Mouse (Mus musculus): ENCODE measurements around the gene Foxred2. TPM values are rescaled to one million over a fixed set of nuclear protein-coding genes. Genes with fewer than 3 reads are reported as not detected.
A peak's percentile ranks its signal among the peaks of the same experiment; 100 is the strongest.

Foxred2 gene
- total RNA-seq (2021), result 1 to 10 TPM; 2.2 to 2.8 TPM
- long read RNA-seq, experiment 1, full-length matches to known transcripts, result 1 of 1 reads
- long read RNA-seq, experiment 1, partial matches to known transcripts, result 0 of 1 reads
- long read RNA-seq, experiment 1, other reads (novel, unspliced or antisense), result 0 of 1 reads
- long read RNA-seq, experiment 2, partial matches to known transcripts, result 0 of 2 reads
- long read RNA-seq, experiment 2, other reads (novel, unspliced or antisense), result 2 of 2 reads

DNA sequence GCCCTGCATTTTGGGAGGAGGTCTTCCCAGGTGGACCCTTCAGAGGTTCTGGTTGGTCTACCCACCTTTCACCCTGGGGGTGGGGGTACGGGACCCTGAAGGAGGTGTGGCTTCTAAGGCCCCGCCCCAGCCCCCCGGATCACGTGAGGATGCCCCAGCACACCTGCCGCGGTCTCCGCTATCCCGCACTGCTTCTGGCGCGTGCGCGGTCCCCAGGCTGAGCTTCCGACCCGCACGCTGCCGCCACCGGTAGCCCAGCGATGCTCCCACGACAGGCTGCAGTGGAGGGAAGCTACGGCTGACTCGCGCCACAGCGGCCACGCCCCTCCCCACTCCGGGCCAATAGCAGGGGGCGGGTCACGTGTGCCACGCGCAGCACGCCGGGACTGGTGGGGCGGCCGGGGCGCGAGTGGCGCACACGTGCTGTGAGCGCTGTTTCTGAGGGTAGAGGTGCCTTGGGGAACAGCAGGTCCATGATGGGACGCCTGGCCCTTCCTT is at the start of gene Foxred2:
Foxred2 (minus strand) TSS at position 319 of the 498 bp plus-strand sequence.
- peak; percentile 86 for DNase-seq

DNA sequence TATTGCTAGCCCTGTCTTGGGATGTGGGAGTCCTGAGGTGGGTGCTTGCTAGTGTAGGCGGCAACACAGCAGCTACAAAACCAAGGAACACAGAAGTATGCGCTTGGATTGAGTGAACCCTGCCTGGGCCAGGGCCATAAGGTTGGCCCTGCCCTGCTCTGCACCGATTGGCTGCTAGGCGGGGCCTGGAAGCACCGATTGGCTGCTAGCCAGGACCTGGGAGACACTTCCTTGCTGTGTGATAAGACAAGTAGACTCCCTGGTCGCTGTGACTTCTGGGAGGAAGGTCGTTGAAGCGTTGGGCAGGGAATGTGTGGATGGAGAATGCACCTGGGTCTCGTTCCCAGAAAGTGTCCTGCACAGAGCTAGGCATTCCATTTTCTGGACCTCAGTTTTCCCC is 47.4 kb upstream of the Foxred2 start:
- DNase-seq, result no peak

DNA sequence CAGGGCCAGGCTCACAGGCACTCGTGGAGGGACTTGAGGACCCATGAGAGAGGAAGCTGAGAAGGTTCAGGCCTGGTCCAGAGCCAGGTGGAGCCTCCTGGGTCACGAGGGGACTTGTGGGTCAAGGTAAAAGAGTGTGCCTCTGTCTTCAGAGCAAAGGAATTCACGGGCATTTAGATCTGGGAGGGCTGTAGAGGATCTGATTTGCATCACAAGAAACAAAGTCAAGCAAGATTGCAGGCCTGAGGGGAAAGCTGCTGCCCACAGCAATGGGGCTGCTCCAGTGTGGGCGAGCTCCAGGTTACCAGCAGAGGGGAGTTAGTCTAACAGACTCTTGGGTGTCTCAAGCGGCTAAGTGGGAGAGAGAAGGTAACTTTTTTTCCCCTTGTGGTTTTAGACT is 44.9 kb upstream of the Foxred2 start:
- DNase-seq, result no peak

- DNase-seq, result peak; percentile 19
Measured at GRCm38 (mm10) chr15:77988541-77988940, 32.0 kb upstream of the Foxred2 start.

- no peak for DNase-seq
Measured at GRCm38 (mm10) chr15:77983391-77983790, 26.9 kb upstream of the Foxred2 start.

DNA sequence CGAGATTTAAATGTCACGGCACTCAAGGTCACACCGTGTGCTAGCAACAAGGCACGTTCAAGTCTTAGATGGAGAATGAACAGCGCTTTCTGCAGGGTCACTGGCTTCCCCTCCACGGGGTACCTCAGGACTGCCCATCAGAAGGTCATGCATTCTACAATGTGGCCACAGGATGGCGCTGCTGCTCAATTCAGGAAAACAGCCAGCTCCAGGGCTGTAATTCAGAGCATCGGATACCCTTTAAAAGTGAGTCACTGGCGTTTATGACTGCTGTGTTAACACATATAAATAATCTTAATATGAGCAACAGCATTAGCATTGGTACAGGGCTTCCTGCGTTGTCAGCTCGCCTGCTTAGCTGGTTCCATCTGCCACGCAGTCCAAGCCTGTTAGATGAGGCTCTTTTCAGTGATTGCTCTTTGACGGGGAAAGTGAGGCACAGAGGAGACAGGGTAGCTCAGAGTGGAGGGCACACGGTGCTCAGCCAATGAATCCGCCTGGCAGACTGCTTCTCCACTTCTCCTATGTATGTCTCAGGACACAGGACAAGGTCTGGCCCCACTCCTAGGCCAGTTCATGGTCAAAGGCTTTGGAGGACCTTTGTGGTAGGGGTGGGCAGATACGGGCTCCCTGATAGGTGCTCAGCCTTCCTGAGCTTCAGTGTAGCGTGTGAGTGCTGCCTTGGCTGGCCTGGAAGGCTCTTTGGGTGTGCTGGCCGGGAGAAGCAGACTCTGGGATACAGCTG is 25.8 kb upstream of the Foxred2 start:
- peak; percentile 65 for DNase-seq

DNA sequence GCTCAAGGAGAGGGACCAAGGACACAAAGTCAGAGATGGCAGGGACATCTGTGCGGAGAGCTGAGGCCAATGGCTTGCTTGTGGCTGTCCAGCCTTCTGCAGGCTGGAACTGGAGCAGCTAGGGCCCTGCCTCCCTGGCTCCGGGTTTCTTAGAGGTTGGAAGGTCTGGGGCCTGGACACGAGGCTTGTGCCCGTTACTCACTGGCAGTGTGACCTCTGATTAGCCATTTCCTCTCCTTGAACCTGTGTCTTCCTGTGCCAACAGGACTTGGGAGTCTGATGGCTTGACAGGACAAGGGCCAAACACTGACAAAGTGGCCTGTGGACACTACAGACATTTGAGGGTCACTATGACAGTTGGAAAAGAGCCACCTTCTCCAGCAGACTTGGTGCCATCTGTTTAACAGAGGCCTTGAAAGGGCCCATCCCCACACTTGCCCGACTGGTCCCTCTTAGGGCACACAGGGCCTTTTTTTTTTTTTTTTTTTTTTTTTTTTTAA is 24.7 kb upstream of the Foxred2 start:
- no peak for DNase-seq

GRCm38 (mm10) chr15:77979427-77979865 is 22.9 kb upstream of the Foxred2 start:
- no peak for DNase-seq

DNA sequence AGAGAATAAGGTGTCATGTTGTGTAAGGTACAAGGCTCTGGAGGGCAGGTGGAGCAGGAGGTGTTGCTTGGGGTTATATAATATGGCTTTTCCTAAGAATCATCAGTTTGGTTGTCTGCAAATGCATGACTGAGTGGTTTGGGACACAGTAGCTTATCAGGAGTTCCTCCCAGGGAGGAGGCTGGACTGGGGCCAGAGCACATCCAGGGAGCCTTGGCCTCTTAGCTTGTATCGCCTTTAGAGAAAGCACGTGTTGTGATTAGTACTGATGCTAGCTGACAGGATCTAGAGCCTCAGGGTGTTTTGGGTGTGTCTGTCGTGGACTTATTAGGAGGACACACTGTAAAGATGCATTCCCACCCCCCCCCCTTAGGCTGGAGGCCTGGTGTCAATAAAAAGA is 21.1 kb upstream of the Foxred2 start:
- DNase-seq, result no peak

DNA sequence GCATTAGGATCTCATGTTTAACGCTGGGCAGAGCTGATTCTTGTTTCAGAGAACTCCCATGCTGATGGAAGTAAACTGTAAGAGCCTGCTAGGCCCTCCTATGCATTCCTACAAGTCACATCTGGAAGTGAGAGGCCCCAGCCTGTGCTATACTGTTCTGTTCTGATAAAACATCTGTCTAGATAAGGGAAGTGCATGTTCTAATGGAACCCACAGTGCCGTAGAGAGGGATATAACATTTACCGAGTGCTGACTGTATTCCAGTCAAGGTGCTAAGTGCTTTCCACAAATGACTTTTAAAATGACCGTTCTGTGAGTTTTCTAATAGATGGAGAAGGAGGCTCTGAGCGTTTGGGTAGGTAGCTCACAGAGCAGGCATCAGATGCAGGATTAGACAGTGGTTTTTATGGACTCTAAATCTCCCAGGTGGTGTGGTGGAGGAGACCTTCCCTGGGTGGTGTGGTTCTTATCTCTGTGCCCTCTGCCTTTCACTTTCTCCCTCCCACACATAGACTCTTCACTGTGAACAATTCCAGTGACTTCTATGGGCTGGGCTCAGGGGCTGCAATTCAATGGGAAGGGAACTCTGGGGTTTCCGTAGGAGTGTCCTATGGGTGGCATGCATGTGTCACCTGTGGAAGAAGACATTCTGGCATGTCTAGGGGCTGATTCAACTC is 17.8 kb upstream of the Foxred2 start:
- no peak for DNase-seq

DNA sequence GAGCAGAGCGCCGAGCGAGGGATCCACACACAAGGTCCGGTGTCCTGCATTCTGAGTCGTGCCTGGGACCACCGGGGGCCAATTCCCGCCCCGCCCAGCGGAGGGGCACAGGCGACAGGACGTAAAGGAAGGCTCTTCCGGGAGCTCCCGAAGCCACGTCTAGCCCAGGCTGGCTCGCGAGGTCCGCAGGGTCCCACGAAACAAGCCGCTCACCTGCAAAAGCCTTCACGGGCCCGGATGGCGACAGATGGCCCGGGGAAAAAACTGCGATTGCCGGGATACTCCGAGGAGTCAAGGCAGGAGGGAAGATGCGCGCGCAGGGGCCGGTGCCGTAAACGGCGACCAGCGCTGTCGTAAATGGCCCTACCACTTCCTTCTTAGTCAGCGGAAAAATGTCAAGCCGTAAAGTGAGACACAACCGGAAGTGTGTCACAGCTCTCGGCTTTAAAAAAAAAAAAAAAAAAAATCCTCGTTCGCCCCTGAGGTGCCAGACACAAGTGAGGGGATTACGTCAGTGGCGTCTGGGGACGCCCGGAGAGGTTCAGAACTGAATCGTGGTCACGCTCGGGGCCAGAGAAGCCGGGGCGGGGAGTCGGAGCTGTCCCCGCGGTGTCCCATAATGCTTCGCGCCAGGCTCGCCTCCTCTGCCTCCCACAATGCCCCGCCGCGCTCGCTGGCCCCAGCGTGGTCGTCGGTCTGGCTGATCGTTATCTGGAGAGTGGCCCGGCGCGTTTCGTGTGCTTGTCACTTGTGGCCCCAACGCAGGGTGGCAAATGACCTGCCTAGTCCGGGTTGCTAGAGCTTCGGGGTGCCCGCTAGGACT is 14.2 kb upstream of the Foxred2 start, which contains the start of gene Eif3d:
Eif3d (minus strand) TSS at position 344 of the 823 bp plus-strand sequence.
- DNase-seq, result peak; percentile 98

- no peak for DNase-seq
Measured at GRCm38 (mm10) chr15:77969940-77970469, 13.5 kb upstream of the Foxred2 start.

GRCm38 (mm10) chr15:77965117-77965528 is 8.6 kb upstream of the Foxred2 start:
- DNase-seq, result no peak

GRCm38 (mm10) chr15:77962447-77962846 is 5.9 kb upstream of the Foxred2 start:
- DNase-seq, result no peak

DNA sequence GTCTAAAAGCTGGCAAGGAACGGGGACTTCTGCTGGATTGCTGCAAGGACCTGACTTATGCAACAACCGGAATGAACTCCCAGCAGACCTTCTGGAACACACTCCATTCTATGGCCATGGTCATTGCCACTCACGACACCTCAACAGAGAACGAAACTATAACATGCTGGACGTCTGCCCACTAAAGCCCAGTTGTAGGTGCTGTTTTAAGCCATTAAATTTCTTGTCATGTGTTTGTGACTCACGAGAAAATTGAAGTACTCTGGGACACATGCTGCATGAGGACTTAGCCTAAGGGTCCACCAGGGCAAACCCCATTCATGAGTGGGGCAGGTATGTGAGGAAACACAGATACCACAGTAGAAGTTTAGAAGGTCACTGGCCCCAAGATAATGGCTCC is 4.2 kb upstream of the Foxred2 start:
- no peak for DNase-seq

DNA sequence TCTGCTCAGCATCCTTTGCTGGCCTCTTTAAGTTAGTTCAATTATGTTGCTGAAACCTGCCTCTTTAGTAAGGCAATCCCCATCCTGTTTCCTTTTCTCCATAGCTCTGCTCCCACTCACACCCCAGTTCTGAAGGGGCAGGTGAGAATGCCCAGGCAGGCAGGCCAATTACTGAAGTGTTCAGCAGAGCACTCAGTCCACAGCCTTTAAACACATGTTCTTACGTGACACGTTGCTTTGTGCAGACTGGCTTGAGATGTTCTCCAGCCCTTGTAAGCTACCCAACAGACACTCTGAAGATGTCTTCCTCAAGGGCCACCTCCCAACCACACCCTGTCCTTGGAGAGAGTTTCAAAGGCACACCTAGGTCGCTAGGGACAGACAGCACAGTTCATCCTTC is 1.5 kb upstream of the Foxred2 start:
- no peak for DNase-seq

GRCm38 (mm10) chr15:77957625-77958024 is 1.1 kb upstream of the Foxred2 start:
- no peak for DNase-seq

DNA sequence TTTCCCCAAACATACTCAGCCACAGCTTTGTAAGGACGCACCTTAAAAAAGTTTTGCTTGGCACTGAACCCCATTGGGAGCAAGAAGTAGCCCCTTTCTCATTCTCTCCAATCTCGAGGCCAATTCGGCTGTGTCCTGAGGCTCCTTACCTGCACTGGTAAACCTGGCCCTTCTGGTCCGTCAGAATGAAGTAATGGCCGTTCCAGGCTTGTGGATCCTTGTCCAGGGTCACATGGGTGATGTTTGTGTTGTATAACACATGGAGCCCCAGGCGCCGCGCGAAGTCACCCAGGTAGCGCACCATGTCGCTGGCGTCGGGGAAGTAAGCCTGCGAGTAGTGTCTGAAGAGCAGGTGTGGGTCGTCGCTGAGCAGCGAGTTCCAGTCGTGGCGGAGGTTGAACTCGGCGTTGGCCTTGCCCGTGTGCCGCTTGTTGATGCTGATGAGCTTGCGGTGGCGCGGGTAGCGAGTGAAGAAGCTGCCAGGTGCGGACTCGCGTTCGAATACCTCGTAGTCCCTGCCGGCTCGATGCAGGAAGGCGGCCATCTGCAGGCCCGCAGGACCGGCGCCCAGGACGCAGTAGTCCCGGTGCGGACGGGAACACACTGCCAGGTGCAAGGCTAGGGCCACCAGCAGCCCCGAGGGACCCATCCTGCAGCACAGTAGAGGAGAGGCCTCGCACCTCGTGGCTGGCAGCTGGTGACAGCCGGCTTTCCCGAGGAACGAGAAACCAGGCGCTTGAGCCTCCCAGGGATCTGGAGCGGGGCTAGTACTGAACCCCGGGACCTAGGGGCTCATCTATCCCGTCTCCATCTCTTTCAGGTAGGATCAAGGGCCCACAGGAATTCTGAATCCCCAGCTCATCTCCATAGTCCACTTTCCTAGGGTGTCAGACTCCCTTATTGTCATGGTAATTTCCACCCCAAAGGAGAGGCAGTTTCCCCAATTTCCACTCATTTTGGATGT is 800 bp downstream of the Foxred2 start:
- DNase-seq, result no peak

DNA sequence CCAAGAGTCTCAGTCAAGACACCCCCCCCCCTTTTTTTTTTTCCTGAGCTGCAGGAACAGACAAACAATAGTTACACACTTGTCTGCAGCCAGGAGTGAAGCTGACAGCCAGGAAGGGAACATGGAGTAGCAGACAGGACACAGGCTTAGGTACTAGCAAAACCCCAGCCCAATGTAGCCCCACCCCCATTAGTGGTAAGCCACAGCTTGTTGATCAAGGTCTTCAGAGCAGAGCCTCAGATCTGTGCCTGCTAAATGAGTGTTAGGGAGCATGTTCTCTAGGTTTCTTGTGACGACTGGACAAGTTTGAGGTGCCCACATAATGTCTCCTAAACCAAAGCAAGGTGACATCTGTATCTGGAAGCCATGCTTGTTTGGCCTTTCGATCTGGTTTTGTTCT is 2.2 kb downstream of the Foxred2 start:
- DNase-seq, result no peak

DNA sequence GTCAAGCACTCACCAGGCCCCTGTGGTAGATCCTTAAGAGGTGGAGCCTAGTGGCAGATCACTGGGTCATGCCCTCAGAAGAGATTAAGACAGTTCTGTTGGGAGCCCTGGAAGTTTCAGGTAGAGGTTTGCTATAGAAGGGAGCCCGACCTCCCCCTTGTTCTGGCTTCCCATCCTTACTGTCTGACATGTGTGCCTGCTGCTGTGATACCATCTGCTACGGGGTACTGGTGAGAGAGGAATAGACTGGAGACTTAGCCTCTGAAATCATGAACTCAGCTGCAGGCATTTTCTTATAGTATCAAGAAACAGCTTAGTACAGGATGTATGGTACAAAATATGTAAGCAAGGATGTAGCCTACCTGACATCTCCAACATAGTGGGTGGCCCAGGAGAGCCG is 3.6 kb downstream of the Foxred2 start:
- no peak for DNase-seq
